Mouse (Mus musculus) ES-E14 (cell line): Measurements from ENCODE around the gene Ppp1r36.

Experiments used
- CHD2 ChIP-seq: IDR thresholded peaks from 2 replicates; pipeline ENCODE4 v1.6.1; 2014; ENCODE audit warnings: mild to moderate bottlenecking, low read depth, low read length, inconsistent platforms
- MAFK ChIP-seq: IDR thresholded peaks from 2 replicates; pipeline ENCODE4 v1.6.1; 2014; ENCODE audit warnings: mild to moderate bottlenecking, low read depth, low read length, inconsistent platforms; ENCODE audit not compliant: insufficient read depth
- ZC3H11A ChIP-seq: IDR thresholded peaks from 2 replicates; pipeline ENCODE4 v1.6.1; 2012; ENCODE audit warnings: low read depth, mild to moderate bottlenecking, inconsistent platforms, low read length, borderline replicate concordance

GRCm38 (mm10) chr12:76409166-76409565 lies 8.2 kb upstream of the Ppp1r36 start:
- TF ChIP-seq ZC3H11A (no peak), MAFK (no peak), CHD2 (no peak)
